Mouse (Mus musculus) MEL (cell line): ENCODE results near the gene Chd2.

Experiments used
- CTCF ChIP-seq, 3 experiments: IDR thresholded peaks in 2 of 3; conservative IDR thresholded peaks in 1 of 3; 2 replicates each; pipeline ENCODE4 v1.5.1; 2011 to 2012; ENCODE audit warnings: low read length in 3 of 3, low read depth in 2 of 3, mild to moderate bottlenecking in 2 of 3, improper control_type of control experiment in 1 of 3, inconsistent platforms in 1 of 3, mixed read lengths in 1 of 3, moderate library complexity in 1 of 3; ENCODE audit not compliant: control insufficient read depth in 1 of 3, insufficient read depth in 1 of 3, poor library complexity in 1 of 3, severe bottlenecking in 1 of 3
- ETS1 ChIP-seq: IDR thresholded peaks from 2 replicates; pipeline ENCODE4 v1.6.1; 2012; ENCODE audit warnings: low read depth, mild to moderate bottlenecking, inconsistent platforms, low read length, improper control_type of control experiment, moderate library complexity
- HCFC1 ChIP-seq: IDR thresholded peaks from 2 replicates; pipeline ENCODE4 v1.6.1; 2012; ENCODE audit warnings: low read depth, mild to moderate bottlenecking, inconsistent platforms, low read length, improper control_type of control experiment, moderate library complexity
- SIN3A ChIP-seq: IDR thresholded peaks from 2 replicates; pipeline ENCODE4 v1.6.1; 2012; ENCODE audit warnings: low read length, improper control_type of control experiment, inconsistent platforms
- TCF12 ChIP-seq: IDR thresholded peaks from 2 replicates; pipeline ENCODE4 v1.6.1; 2014; ENCODE audit warnings: low read depth, mild to moderate bottlenecking, inconsistent platforms, low read length, improper control_type of control experiment, moderate library complexity
- UBTF ChIP-seq: IDR thresholded peaks from 2 replicates; pipeline ENCODE4 v1.6.1; 2012; ENCODE audit warnings: low read depth, mild to moderate bottlenecking, inconsistent platforms, low read length, improper control_type of control experiment, moderate library complexity, borderline replicate concordance; ENCODE audit not compliant: insufficient read depth

- TF ChIP-seq CTCF (IDR thresholded peaks at IDR 0.05 in 2 of 3, conservative IDR thresholded peaks at IDR 0.05 in 1 of 3; ENCODE audit: control insufficient read depth in 1 of 3, insufficient read depth in 1 of 3, low read depth in 2 of 3, low read length in 3 of 3, poor library complexity in 1 of 3, severe bottlenecking in 1 of 3) = no peak
- TF ChIP-seq HCFC1 = no peak
- peak; percentile 39; the same call in 1 of the 2 replicates for TF ChIP-seq TCF12
- no peak for TF ChIP-seq UBTF
- TF ChIP-seq SIN3A = no peak
- peak; percentile 73 for TF ChIP-seq ETS1
These were observed 42.7 kb upstream of the Chd2 start for GRCm38 (mm10) chr7:73584009-73584995.
